ENCODE assay signal across 8 mouse cellular contexts in the genomic region with DNA sequence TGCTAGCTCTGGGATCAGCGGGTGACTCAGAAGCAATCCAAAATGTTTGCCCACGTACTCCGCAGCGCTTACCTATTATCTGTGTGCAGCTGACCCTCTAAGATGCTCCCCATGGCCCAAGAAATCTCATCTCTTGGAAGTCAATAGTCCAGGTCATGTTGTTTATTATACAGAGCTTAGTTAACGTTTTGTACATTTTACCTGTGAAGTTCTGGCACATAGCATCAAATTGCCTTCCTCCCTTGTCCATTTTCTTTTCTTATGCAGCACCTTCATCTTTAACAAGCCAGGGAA. TPM values are rescaled to one million over a fixed set of nuclear protein-coding genes. Genes with fewer than 3 reads are reported as not detected.
DNase-seq lines count a peak whose midpoint lies in the region; ATAC-seq and TF ChIP-seq lines count a peak whose summit lies in the region.

No protein-coding gene starts in this region.

- peaks cover 37% of the 10 kb centered on the region for H3K27me3 ChIP-seq in heart, embryonic 12.5 days (replicated peaks)
- H3K27me3 ChIP-seq in G1E (ENCODE audit: insufficient read depth, low read length), result peaks cover 7% of the 10 kb centered on the region; the same call in 1 of the 2 replicates
- H3K27me3 ChIP-seq in hindbrain, embryonic 12.5 days, result peaks cover 53% of the 10 kb centered on the region
- H3K27me3 ChIP-seq in midbrain, embryonic 11.5 days (ENCODE audit: control insufficient read depth, insufficient read depth, low read length), result peaks cover 50% of the 10 kb centered on the region

- peak overlapping the region; percentile 67; the same call in 1 of the 2 replicates for H3K9ac ChIP-seq in heart, embryonic 12.5 days
- peak overlapping the region; percentile 50; the same call in 1 of the 2 replicates for H3K9ac ChIP-seq in hindbrain, embryonic 12.5 days
- H3K9ac ChIP-seq in midbrain, embryonic 11.5 days (ENCODE audit: low read length), result peak overlapping the region; percentile 60

- TF ChIP-seq CTCF in G1E (IDR thresholded peaks at IDR 0.05; ENCODE audit: low read depth, low read length), result no peak

- H3K36me3 ChIP-seq in heart, embryonic 12.5 days, result no peaks in the 10 kb centered on the region
- no peaks in the 10 kb centered on the region for H3K36me3 ChIP-seq in G1E (replicated peaks)
- H3K36me3 ChIP-seq in hindbrain, embryonic 12.5 days, result no peaks in the 10 kb centered on the region
- no peaks in the 10 kb centered on the region for H3K36me3 ChIP-seq in midbrain, embryonic 11.5 days (ENCODE audit: control insufficient read depth, insufficient read depth, low read length)

- intact Hi-C loops in heart, postnatal 10 days (cut with DNase I), result no loop called here

- DNase-seq in heart, postnatal 10 days, result no peak
- DNase-seq in G1E (ENCODE audit: low spot score), result no peak
- DNase-seq in midbrain, embryonic 11.5 days (ENCODE audit: low spot score, missing footprints), result peak; percentile 88
- DNase-seq in B cell, adult 2 months, result no peak
- DNase-seq in kidney, postnatal 10 days, result no peak

- H3K4me1 ChIP-seq in heart, embryonic 12.5 days (replicated peaks), result peaks cover 17% of the 10 kb centered on the region
- H3K4me1 ChIP-seq in G1E (ENCODE audit: insufficient read depth, low read depth, low read length), result peaks cover 29% of the 10 kb centered on the region
- H3K4me1 ChIP-seq in hindbrain, embryonic 12.5 days, result peaks cover 19% of the 10 kb centered on the region
- H3K4me1 ChIP-seq in midbrain, embryonic 11.5 days (ENCODE audit: control insufficient read depth, insufficient read depth, low read length), result peaks cover 10% of the 10 kb centered on the region

- peak overlapping the region; percentile 95 for H3K4me2 ChIP-seq in heart, embryonic 12.5 days
- peak overlapping the region; percentile 65 for H3K4me2 ChIP-seq in hindbrain, embryonic 12.5 days (replicated peaks)
- H3K4me2 ChIP-seq in midbrain, embryonic 11.5 days, result peak overlapping the region; percentile 77

- H3K4me3 ChIP-seq in heart, embryonic 12.5 days, result peak overlapping the region; percentile 61
- peak overlapping the region; percentile 72 for H3K4me3 ChIP-seq in G1E (ENCODE audit: low read depth, low read length)
- H3K4me3 ChIP-seq in hindbrain, embryonic 12.5 days, result peak overlapping the region; percentile 42
- peak overlapping the region; percentile 53 for H3K4me3 ChIP-seq in midbrain, embryonic 11.5 days (ENCODE audit: low read depth, low read length)

- no peak for ATAC-seq in heart, embryonic 12.5 days (ENCODE audit: insufficient number of reproducible peaks, low FRiP score)
- no peak for ATAC-seq in G1E (ENCODE audit: extremely low read depth, insufficient number of reproducible peaks, low FRiP score, poor library complexity, severe bottlenecking)
- ATAC-seq in hindbrain, embryonic 12.5 days (ENCODE audit: low FRiP score), result no peak
- peak; percentile 1; the same call in 1 of the 2 replicates for ATAC-seq in midbrain, embryonic 11.5 days (ENCODE audit: low FRiP score)
- ATAC-seq in frontal cortex, adult (ENCODE audit: low TSS enrichment), result no peak

- H3K27ac ChIP-seq in heart, embryonic 12.5 days (ENCODE audit: poor library complexity, severe bottlenecking), result no peak overlapping the region
- no peak overlapping the region for H3K27ac ChIP-seq in hindbrain, embryonic 12.5 days
- no peak overlapping the region for H3K27ac ChIP-seq in midbrain, embryonic 11.5 days (ENCODE audit: low read depth, low read length)

- no peaks in the 10 kb centered on the region for H3K9me3 ChIP-seq in heart, embryonic 12.5 days (replicated peaks)
- H3K9me3 ChIP-seq in G1E (replicated peaks), result no peaks in the 10 kb centered on the region
- H3K9me3 ChIP-seq in hindbrain, embryonic 12.5 days (replicated peaks), result no peaks in the 10 kb centered on the region
- no peaks in the 10 kb centered on the region for H3K9me3 ChIP-seq in midbrain, embryonic 11.5 days (ENCODE audit: control insufficient read depth, low read length)

- 8% methylated on average over 5 of the region's 5 CpGs for whole genome bisulfite sequencing in heart, embryonic 12.5 days
- 1% methylated on average over 5 of the region's 5 CpGs for WGBS in hindbrain, embryonic 12.5 days
- WGBS in midbrain, embryonic 11.5 days, result 4% methylated on average over 5 of the region's 5 CpGs

RNA-seq across cellular contexts. Expression of a gene that starts 1.7 kb away (rescaled TPM):
- polyA plus RNA-seq in heart, embryonic 12.5 days (2016; fragmentation: Nextera tagmentation; extraction: Ambion mirVana), result 0.23 and 0.50 TPM in 2 replicates
- total RNA-seq in heart, postnatal 10 days (2021), result 1 to 10 TPM; 2.3 to 6.2 TPM
- 27.7 and 29.1 TPM in 2 replicates for total RNA-seq in G1E (2014; fragmentation: Nextera tagmentation)
- 7.7 and 10.7 TPM in 2 replicates for total RNA-seq in G1E (2017)
- polyA plus RNA-seq in G1E (2012), result 8.8 and 8.9 TPM in 2 replicates
- 0.87 and 0.95 TPM in 2 replicates for polyA plus RNA-seq in hindbrain, embryonic 12.5 days (2016; fragmentation: Nextera tagmentation; extraction: Ambion mirVana)
- 0.83 and 1.1 TPM in 2 replicates for polyA plus RNA-seq in midbrain, embryonic 11.5 days (2014; fragmentation: Nextera tagmentation; extraction: Ambion mirVana)
